Mouse (Mus musculus) liver, postnatal 0 days (tissue): Measurements from ENCODE around the gene Abcb8.

Experiments
- CTCF ChIP-seq: sonication (generic); IDR thresholded peaks from 2 replicates; pipeline ENCODE4 v1.5.1; 2016; ENCODE audit warnings: antibody characterized with exemption, low read depth
- EP300 ChIP-seq: IDR thresholded peaks from 2 replicates; pipeline ENCODE4 v1.6.1; 2016; ENCODE audit warnings: antibody characterized with exemption, low read depth, mild to moderate bottlenecking

DNA sequence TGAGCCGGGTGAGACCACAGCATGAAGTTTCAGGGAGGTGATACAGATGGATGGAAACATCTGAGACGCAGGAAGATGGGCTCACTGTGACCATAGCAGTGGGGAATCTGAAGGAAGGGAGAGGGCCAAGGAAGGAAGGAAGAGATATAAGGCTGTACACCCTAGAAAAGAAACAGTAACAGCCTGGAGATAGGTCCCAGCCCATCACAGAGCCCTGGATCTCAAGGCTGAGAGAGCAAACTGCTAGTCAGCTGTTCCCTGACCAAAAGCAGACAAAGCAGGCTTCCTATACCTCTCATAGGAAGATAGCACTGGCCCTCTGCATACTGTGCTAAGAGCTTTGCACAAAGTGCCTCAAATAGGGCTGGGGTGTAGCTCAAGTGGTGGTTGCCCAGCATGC lies 14.8 kb upstream of the Abcb8 start:
- TF ChIP-seq CTCF (no peak), EP300 (no peak)
